Mouse (Mus musculus) 3134 (cell line): ENCODE data around the gene Gdap1l1.
"Not testable (repeated sequence)": the region's sequence is repeated elsewhere in the genome, so short reads cannot be mapped to it uniquely, and the experiment has no call there.

ENCODE experiments used
- DNase-seq: peaks from one replicate; pipeline ENCODE4 v3.0.0-alpha.2; 2011; ENCODE audit warnings: low spot score; ENCODE audit not compliant: insufficient read length; ENCODE audit errors: extremely low read depth

Gene Gdap1l1

DNA sequence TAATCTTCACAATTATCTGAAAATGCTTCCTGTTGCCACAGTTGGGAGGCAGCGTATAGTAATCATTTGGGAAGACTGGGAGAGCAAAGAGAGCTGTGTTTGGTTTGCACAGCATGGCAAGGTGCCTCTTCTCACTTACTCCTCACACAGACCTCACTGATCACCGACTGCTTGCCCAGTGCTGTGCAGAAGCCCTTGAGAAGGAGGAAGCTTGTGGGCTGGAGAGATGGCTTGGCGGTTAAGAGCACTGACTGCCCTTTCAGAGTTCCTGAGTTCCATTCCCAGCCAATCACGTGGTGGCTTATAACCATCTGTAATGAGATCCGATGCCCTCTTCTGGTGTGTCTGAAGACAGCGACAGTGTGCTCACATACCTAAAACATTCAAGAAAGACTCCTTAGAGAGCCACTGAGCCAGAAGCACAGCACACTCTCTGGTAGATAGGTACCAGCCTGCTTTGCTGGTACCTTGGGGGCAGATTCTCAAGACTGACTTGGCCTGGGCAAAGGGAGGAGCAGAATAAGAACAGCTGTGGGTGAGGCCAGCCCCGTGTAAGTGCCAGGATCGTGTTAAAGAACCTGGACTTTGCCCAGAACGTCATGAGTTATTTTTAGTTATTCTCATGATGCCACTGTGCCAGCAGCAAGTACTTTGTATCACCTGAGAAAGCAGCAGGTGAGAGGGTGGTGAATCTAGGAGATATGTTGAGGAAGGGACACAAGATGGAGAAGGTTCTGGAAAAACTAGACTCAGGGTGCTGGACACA, 15.2 kb upstream of the Gdap1l1 start:
- DNase-seq: no peak

DNA sequence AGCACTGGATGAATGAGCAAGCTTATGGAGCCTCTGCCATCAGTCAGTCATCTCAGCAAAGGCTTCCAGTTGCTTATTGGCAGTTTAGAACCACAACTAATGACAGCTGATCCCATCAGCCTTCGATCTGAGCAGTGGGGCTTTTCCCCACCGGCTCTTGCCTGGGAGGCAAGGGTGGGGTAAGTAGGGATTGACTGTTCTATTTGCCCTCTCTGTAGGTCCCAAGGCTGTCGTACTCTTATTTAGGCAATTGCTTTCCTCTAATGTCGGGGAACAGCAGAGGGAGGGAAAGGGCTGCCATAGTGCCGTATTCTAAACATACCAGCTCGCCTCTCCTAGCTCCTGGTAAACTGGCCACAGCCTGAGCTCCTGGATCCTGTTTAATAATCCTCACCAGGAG, 13.7 kb upstream of the Gdap1l1 start, which contains the start of gene Oser1:
Gene Oser1 (minus strand): TSS at position 101 of the 400 bp plus-strand sequence.
- no peak for DNase-seq

DNA sequence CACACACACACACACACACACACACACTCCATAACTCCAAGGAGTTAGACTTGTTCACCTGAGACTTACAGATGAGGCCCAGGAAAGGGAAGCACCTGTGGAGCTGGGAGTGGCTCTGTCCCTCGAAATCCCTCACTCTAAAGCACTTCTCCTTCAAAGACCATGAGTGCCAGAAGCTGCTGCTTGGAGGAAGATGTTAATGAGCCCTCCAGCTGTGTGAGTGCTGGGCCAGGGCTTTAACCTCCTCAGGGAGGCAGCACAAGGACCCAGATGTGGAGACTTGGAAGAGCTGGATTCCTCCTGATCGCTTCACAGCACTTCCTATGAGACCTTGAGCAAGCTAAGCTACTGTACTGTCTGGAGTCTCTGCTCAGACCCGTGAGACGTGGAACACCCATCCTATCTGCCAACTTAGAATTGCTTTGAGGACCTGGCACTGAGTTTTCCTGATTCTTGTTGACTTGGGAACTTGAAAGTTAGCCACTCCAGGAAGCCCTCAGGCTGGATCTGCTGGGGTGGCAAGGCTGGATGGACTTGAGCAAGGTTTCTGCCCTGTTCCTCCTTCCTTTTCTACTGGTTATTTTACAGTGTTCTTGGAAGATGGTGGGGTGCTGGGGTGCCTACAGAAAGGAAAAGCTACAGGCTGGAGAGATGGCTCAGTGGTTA, 9.8 kb upstream of the Gdap1l1 start:
- no peak for DNase-seq

DNA sequence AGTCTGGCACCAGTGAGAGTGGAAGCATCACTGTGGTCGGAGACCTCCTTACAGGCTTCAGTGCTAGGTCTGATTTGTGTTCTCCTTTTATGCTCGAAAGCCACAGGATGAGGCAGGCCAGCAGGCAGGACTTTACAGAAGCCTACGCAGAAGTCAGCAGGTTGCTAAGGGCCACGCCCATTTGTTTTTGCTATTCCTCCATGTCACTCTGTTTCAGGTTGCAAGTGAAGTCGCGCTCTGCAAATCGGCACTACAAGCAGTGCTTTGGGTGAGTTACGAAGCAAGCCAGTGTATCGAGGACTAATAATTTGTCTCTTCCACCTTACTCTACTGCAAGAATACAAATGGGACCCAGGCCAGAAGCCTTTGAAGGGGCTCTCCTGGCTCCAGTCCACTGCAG, 7.0 kb upstream of the Gdap1l1 start:
- DNase-seq: no peak

DNA sequence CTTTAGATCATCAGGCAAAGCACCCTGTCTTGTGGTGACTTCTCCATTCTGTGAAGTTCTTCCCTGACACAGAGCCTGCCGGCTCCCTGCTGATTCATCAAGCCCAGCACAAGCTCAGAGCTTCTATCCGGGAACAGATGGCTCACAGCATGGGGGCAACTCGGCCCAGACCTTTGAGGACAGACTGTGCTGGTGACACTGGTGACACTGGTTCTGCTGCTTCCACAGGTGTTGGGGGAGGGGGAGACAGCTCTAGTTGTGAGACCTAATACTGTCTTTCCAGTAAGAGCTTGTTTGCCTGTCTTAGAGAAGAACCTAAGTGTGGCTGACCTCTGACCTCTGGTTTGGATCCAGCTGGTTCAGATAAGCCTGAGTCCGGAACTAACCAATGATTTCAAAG, 4.3 kb upstream of the Gdap1l1 start:
- no peak for DNase-seq

GRCm38 (mm10) chr2:163437800-163438199, 476 bp upstream of the Gdap1l1 start:
- no peak for DNase-seq

DNA sequence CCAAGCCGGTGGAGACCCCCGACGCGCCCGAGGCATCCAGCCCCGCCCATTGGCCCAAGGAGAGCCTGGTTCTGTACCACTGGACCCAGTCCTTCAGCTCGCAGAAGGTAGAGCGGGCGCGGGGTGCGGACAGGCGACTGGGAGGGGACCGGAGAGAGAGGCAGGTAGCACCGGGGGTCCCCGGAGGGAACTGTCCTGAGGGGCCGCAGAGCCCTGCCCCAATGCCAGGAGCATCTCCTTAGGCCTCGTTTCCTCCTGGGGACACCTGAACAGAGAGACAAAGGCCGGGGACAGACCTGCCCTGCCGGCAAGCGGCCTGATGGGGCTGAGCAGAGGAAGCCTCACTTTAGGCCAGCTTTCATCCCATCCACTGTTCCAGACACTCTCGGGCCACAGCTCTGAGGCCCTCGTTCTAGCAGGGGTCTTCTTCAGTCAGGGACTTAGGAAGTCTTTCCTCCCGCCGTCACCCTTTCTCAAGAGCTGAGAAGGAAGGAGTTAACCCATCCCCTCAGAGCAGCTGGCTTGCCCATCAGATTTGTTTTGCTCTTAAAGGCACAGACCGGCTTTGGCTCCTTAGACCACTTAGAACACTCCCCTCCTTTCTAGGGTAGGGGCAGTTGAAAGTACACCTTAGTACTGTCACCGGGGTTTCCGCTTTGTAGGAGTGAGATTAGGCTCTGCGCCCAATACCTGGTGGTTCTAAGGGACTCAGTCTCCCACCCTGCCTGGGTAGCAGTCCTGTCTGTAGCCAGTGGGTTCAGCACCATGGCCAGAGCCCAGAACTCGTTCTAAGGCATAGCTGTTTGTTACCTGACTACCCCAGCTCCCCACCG, 559 bp downstream of the Gdap1l1 start:
- no peak for DNase-seq

GRCm38 (mm10) chr2:163439488-163439887, 1.2 kb downstream of the Gdap1l1 start:
- no peak for DNase-seq

- DNase-seq: no peak
Measured at GRCm38 (mm10) chr2:163443543-163443942, 5.3 kb downstream of the Gdap1l1 start.

GRCm38 (mm10) chr2:163444017-163444416, 5.7 kb downstream of the Gdap1l1 start:
- no peak for DNase-seq

DNA sequence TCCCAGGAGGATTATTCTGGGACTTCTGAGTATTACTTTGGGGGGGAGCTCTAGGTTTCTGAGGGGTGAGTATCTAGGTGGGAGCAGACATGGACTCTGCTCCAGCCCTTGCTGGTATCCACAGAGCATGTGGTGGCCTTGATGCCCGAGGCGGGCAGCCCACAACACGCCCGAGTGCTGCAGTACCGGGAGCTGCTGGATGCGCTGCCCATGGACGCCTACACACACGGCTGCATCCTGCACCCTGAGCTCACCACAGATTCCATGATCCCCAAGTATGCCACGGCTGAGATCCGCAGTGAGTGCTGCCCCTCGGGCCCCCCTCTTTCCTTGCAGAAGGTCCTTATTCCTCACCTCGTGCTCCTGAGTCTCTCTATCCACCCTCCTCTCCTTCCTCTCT, 9.1 kb downstream of the Gdap1l1 start:
- no peak for DNase-seq

GRCm38 (mm10) chr2:163449276-163449675, 11.0 kb downstream of the Gdap1l1 start:
- DNase-seq: no peak

DNA sequence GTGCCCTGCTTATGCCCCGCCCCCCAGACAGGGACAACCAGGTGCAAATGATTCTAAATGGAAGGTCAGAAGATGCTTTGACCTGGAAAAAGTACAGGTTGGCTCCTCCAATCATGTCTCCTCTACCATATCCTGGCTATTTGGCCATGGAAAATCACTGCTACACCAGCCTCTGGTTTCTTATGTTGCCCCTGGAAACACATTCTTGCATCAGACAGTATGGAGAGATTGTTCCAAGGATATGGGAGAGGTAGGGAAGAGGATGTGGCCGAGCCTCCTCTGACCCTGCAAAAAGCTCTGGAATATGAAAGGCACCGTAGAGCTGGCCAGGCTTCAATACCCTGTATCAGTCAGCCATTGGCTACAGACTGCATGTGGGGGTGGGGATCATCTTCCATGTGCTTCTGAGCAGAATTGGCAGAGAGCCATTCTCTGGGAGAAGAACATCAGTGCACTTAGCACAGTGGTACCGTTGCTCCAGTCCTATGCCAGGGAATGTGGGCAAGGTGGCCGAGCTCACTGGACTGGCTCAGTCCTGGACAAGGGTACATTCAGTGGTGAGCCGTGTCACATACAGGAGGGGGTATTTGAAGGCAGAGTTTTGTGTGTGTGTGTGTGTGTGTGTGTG, 12.5 kb downstream of the Gdap1l1 start:
- DNase-seq: no peak

DNA sequence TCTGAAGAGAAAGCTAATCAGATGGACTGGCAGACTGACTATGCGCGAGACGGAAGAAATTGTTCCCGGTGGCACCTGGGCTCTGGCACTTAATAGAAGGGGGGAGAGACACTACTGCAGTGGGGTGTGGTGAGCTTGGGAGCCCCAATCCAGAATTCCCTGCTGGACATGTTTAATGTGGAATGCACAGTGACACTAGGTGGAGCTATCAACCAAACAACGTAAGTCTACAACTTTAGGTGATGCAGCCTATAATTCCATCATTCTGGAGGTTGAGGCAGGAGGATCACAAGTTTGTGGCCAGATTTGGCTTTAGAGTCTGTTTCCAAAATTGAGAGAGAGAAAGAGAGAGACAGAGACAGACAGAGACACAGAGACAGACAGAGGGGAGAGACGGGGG, 14.5 kb downstream of the Gdap1l1 start:
- no peak for DNase-seq

DNA sequence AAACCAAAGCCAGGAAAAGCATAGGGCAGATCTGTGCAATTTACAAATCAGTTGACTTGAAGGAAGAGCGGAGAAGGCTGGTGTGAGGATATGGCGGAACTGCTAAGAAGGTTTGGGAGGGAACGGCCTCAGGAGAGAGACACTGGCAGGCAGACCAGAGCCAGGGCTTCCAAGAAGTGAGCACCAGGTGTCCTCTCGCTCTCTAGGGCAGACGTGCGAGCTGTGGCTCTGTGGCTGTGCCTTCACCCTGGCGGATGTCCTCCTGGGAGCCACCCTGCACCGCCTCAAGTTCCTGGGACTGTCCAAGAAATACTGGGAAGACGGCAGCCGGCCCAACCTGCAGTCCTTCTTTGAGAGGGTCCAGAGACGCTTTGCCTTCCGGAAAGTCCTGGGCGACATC, 15.1 kb downstream of the Gdap1l1 start:
- DNase-seq: no peak

DNA sequence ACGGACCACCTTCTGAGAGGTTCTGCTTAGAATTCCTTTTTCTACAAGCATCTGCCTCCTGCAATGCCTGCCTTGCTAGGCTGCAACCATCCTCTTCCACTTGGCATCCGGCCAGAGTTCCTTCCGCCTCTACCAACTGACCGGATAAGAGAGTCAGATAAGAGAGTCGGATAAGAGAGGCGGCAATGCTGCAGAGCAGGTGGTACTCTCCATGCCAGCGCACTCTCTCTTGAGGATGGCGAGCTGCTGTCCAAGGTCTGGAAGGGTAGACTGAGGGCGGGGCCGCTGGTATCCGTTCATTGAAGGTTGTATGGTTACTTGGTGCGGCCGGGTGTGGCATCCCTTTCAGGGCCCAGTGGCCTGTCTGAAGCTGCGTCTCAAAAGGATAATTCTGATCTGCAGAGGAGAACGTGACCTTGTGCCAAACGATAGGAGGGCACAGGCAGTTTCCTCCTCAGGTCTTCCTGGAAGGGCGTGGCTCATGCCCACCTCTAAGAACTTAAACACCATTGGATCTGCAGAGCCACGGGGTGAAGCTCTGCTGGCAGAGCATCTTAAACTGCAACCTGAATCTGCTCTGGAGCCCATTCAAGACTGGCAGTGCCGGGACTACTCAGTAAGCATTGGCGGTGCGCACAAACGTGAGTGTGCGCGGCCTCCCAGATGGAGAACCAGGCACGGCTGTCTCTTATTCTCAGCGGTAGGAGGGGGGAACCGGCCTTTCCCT, 20.4 kb downstream of the Gdap1l1 start:
- no peak for DNase-seq

- DNase-seq: no peak
Measured at GRCm38 (mm10) chr2:163459380-163459779, 21.1 kb downstream of the Gdap1l1 start.

GRCm38 (mm10) chr2:163460622-163461021, 22.3 kb downstream of the Gdap1l1 start:
- DNase-seq: no peak

- not testable (repeated sequence) for DNase-seq
Measured at GRCm38 (mm10) chr2:163461307-163461706, 23.0 kb downstream of the Gdap1l1 start.

- no peak for DNase-seq
Measured at GRCm38 (mm10) chr2:163462386-163462785, 24.1 kb downstream of the Gdap1l1 start.
